Mouse (Mus musculus) right cerebral cortex, postnatal 36 days (tissue): Measurements from ENCODE around the gene Olfr1166.
"Not testable (repeated sequence)": the region's sequence is repeated elsewhere in the genome, so short reads cannot be mapped to it uniquely, and the experiment has no call there.

ENCODE experiments used
- DNase-seq, 2 experiments: peaks; one replicate each; pipeline ENCODE4 v3.0.0; 2022; ENCODE audit warnings: low spot score in 2 of 2, mixed read lengths in 1 of 2

Olfr1166 gene

DNA sequence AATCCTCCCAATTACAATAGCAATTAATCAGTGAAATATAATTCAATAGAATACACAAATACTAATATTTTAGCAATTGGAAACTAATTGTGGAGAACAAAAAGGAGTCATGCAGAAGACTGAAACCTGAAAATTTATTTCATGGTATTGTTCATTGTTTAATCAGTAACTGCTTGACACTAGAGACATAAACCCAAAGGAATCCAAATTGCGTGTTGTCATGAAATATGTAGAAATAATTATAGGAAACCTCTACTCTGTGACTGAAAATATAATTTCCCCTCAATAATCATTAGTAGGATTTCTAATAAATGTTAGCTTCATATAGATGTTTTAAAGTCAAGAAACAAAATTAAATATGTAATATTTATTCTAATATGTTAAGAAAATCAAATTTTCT lies at the start of gene Olfr1166:
TSS of gene Olfr1166 (minus strand) at position 101 of the 400 bp plus-strand sequence.
- no peak for DNase-seq

DNA sequence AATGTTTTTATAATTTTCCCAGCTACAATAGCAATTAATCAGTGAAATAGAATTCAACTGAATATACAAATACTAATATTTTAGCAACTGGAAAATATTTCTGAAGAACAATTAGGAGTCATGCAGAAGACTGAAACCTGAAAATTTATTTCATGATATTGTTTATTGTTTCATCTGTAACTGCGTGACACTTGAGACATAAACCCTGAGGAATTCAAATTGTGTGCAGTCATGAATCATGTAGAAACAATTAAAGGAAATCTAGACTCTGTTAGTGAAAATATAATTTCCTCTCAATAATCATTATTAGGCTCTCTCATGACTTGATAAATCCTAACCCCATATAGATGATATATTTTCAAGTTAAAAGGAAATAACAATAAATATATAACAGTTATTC lies 27.0 kb upstream of the Olfr1166 start, which contains the start of gene Olfr1167:
TSS of gene Olfr1167 (minus strand) at position 101 of the 400 bp plus-strand sequence.
- not testable (repeated sequence) for DNase-seq

DNA sequence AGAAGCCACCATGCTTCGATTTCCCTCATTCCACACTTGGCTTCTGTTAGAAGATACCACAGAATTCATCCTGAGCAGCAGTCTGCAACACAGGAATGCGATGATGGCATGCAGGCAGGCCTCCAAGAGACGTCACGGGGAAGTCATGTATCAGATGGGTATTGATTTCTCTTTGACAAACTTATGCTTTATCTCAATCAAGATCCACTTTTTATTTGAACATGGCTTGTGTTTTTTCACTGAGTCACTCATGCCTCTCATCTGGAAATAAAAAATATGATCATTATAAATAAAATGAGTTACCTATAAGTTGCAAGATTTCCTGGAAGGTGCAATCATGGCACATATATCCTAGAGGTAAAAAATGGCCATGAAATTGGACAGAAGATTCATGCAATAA lies 34.2 kb downstream of the Olfr1166 start, which contains the start of gene Olfr1164:
TSS of gene Olfr1164 (minus strand) at position 101 of the 400 bp plus-strand sequence.
- DNase-seq: no peak
